Mouse (Mus musculus) urinary bladder, adult 2 months (tissue): ENCODE results near the gene Ttll7. TPM values are rescaled to one million over a fixed set of nuclear protein-coding genes. Genes with fewer than 3 reads are reported as not detected.
A peak's percentile ranks its signal among the peaks of the same experiment; 100 is the strongest.

Experiments
- DNase-seq: peaks from one replicate; pipeline ENCODE4 v3.0.0; 2022; ENCODE audit warnings: low spot score
- polyA plus RNA-seq: library from polyadenylated mRNA; depleted of rRNA; stranded (reverse); fragments of >200 nt; gene quantifications from 2 replicates; pipeline ENCODE4 v1.2.3, GENCODE M21; 2012; rRNA removed

The Ttll7 gene
- 17.1 and 24.7 TPM in 2 replicates for polyA plus RNA-seq

DNA sequence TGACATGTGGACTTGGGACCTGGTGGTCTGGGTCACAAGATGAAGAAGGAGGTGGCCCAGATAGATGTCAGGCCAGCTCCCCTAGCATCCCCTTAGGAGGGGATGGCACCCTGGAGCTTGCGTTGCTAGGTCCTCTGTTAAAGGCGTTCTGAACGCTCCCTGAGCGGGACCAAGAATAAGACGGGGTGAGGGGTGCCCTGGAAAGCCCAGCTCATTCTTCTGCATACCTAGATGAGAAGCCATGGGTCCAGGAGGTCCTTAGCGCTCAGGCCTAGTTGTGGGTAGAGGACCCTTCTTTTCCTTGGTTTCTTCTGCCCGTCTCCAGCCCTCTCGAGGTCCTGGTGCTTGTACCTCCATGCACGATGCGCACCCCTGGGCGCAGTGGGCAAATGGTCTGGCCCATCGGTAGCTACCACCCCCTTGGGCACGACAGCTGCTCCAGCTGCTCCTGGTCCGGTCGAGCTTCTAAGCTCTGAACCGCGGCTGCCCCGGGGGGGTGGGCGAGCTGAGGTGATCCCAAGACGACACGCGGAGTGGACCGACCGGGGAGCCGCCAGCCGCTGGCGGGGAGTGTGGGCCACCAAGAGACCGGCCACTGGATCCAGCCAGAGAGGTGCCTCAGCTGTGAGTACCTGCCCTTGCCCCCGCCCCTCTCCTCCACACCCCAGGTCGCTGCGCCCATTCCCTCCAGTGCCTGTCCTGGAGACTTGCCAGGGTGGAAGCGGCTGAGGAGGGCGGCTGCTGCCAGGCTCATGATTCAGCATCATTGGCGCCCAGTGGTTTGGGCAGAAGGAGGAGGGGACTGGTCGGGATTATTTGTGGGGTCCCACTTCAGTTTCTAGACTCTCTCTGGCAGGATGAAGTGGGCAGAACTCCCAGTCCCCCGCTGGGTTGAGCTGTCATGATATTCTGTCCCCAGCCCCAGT lies at the start of gene Ttll7:
TSS of gene Ttll7 (plus strand) at position 402 of the 926 bp plus-strand sequence.
- DNase-seq, result peak; percentile 46

DNA sequence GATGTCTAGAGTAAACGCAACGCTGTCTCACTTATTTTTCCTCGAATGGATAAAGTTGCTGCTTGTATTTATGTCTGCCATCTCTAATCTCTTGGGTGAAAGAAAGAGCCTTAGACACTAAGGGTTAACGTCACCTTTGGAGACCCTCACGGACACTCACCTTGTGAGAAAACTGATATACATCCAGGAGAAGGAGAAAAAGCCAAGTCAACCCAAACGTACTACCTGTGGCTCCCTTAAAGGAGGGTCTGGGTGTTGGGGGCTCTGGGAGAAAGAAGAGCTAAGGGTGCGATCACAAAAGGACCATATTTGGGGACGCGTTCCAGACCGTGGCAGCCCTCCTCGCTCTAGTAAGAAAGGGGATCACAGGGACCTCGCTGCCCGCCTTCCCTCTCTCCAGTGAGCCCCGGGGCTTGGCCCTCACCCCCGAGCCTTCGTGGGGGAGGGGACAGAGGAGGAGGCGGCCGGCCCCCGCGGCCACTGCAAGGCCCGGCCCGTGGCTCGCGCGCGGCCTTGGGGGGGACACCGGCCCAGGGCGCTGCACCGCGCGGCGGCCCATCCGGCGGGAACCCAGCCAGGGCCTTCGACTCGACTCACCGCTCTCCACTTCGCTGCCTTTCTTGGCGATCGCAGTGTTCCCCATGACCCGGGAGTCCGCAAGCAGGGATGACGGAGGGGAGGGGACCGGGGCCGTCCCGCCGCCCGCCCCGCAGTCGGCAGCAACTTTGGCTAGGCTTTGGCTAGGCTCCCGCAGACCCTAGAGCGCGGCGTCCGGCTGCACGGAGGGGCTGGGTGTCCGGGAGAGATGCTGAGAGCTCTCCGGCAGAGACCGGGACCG lies 39.9 kb upstream of the Ttll7 start:
- DNase-seq, result no peak

DNA sequence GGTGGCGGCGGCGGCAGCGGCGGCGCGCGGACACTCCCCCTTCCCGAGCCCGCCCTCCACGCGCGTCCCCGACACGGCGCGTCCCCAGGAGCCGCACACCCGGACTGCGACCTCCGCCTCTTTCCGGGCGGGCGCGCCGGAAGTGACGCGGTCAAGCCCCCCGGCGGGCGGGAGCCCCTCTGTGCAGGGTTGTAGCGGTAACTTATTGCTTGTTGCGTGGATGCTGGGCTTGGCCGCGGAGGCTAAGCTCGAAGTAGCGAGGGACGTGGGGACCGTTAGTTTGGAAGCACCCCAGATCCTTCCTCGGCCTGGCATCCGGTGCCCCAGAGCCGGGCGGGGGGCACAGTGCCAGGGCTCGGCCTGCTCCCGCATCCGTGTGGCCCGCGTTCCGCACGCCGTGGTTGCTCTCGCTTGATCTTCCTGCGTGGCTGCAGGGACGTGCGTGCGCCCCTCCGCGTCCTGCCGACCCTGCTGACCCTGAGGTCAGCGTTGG lies 39.2 kb upstream of the Ttll7 start, which contains the start of gene Prkacb:
TSS of gene Prkacb (minus strand) at position 90 of the 493 bp plus-strand sequence.
- peak; percentile 93 for DNase-seq

DNA sequence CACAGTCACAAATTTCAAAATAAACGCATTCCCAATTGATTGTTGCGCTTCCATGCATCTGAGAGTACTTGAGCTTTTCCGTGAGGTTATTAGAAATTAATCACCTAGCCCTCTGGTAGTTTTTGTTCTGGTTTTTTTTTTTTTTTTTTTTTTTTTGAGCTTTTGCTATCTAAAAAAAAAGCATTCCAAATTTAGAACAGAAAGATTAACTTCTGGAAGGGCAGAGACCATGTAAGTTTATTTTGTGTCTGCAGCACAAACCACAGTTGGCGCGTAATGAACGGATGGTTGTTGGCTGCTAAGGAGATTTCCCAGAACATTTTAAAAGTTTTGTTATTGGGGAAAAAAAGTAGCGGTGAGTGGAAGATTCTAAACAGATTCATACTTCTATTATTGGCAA lies 38.5 kb upstream of the Ttll7 start:
- no peak for DNase-seq

DNA sequence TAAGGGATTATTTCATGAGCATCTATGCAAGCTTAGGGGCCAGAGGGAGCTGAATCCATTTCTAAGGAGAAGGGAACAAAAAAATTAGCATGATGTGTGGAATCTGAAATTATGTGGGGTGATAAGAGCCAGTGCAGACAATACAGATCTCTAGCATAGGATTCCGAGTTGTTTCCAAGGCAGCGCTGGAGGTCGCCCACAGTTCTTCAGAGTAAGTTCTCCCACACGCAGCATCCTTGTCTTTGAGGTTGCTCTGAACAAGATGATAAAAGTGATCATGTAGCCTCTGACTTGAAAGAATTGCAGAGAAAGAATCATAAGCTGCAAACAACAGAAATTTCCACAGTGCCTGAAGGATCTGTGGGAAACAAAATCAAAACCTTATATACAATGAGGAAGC lies 31.4 kb upstream of the Ttll7 start:
- DNase-seq, result no peak

DNA sequence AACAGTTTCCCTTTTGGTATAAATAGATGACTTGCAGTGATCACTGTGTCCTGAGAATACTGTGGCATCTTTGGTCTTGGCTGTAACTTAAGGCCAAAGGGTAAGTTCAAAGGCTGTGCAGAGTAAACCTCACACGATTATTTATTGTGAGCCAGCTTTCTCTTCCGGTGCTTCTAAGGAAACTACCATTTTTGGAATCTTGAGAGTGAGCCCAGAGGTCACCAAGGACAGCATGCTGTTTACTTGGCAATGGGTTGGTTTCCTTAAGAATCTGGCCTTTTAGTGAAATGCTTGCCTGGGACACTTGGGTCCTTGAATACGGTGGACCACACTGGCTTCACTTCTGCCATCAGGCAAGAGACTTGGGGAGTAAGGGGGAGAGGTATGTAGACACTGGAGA lies 9.4 kb upstream of the Ttll7 start:
- DNase-seq, result no peak

DNA sequence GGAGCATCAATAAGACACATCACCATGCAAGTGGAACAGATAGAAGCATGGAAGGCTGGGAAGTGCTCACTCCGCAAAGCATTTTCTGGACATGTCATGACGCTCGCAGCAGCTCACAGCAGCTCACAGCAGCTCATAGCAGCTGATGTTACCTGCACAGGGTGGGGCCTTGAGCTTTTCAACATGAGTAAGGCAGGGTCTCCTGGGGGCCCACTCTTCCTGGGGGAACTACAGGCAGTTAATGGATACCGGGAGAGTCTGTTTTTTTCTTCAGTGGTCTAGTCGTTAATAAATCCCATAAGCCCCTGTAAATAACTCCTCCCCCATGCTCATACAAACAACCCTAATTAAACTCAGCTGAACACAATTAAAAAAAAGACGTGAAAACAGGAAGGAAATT lies 8.7 kb upstream of the Ttll7 start:
- DNase-seq, result no peak

DNA sequence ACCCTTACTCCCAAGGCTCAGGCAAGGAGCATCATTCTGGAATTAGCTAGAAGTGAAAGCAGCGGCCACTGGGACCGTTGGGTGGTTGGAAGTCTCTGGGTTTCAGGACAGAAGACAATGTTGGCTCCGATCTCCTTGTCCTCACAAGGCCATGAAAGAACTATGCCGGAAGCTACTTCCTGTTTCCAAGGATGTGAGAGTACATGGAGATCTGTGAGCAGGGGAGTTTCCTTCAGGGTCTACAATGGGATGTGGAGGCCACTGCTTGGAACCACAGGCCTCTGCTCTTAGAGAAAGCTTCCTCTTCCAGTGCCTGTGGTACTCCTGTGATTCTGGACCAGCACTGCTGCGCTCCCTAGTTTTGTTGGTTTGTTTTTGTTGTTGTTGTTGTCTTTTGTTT lies 5.9 kb upstream of the Ttll7 start:
- DNase-seq, result no peak

DNA sequence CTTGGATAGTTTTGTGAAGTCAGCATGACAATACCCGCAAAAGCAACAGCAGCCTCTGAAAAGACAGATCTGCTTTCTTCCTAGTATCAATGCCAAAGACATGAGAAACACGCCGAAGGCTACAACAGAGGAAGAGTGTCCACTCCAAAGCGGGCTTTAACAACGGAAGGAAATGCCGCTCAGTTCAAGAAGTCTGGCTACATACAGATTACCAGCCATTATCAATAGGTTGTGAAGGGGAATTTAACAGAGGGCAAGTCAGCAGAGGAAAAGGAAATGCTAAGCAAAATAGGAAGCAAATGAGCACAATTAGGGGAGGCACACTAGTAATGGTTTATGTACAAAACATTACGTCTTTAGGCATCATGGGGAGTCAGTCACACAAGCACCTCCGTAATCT lies 4.1 kb upstream of the Ttll7 start:
- no peak for DNase-seq

DNA sequence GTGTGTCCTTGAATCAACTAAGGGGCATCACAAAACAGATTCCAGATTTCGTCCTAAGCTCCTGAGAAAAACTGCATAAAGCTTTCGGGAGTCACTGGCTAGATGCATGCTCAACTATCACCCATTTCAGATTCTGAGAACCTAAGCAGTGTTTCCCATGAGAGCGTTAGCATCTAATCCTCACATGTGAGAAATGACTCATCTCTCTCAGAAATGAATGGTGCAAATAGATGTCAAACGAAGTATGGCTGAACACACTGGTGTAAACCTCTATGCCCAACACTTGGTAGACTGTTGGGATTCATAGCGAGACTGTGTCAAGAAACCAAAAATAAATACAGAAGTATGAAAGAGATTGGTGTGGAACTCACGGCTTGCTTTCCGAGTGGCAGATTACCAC lies 2.8 kb upstream of the Ttll7 start:
- no peak for DNase-seq

DNA sequence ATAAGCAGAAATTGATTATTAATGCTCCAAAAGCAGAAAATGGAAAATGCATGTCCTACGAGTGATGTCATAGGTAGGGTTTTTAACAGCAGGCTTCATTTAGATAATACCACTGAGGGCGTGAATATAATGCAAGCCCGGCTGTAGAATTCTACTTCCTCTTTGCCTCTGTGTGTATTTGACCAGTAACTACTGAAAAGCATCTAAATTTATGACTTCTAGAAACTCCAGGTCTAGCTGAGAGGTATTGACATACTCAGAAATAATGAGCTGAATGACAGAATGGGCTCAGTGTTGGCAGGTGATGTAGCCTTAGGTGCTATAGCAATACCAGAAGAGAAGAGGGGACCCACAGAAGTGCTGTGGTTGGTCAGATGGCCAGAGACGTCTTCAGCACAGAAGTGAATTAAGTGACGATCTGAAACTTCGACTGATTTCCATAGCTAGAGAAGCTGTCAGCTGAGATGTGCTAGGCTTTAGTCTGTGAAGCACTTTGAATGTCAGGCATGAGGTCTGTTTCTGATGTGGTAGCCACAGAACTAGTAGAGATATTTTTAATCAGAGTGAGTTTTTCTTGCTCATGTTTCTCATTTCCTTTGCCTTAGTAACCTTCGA lies 2.4 kb downstream of the Ttll7 start:
- DNase-seq, result no peak

DNA sequence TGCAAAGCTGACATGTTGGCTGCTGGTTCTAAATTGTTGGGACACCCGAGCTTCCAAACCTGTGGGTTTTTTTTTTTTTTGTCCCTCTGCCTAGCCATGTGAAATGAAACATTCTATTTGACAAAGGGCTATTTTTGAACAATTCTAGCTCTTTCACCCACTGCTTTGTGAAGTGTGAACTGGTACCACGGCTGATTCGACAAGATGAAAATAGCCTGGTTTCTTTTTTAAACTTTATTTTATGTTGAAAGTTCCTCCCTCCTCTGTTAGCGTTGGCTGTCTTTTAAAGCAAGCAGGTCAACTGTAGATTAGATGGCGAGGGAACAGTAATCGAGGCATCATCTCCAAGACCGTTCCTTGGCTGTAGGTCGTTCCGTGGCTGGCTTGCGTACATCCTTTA lies 5.2 kb downstream of the Ttll7 start:
- no peak for DNase-seq

DNA sequence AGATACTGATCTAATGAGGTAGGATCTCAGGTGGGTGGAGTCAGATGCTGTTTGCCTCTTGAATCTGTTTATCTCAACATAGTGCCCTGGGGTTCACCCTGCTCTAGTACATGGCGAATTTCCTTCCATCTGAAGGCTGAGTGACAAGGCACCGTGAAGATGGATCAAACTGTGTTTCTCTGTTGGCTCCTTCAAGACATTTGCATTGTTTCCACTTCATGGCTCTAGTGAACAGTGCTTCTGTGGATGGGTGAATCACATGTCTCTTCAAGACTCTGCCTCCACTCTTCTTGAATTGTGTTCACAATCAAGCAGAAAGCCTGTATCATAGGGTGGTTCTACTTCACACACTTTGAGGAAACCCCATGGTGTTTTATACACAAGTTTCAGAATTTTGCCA lies 8.1 kb downstream of the Ttll7 start:
- no peak for DNase-seq

DNA sequence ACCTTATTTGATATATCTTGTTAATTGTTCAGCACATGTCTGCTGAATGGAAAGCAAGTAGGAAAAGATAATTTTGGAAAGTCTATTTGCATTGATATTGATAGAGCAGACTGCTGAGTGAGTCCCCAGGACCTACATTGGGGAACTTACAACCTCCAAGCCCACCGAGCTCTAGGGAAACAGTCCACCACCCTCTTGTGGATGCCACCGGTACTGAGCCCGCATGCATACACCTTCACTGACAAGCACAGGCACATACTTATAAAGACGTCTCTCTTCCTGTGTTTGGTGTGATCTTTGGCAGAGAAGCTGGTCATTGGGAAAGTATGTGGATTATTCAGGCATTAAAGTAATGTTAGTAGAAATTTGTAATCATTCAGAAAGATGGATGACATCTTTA lies 14.4 kb downstream of the Ttll7 start:
- no peak for DNase-seq

DNA sequence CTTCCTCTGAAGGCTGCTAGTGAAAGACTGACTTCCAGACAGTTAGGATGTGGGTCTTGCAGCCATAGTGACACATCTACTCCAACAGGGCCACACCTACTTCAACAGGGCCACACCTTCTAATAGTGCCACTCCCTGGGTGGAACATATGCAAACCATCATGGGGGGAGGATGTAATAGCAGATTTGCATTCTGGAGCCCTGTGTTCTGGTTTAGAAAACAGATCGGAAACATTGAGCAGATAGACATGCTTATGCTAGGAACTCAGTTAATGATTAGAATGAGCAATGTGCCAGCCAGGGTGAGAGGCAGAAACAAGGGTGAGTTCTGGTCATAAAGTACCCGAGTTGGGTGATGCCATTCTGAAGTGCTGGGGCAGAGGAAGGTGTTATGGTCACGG lies 19.8 kb downstream of the Ttll7 start:
- no peak for DNase-seq

DNA sequence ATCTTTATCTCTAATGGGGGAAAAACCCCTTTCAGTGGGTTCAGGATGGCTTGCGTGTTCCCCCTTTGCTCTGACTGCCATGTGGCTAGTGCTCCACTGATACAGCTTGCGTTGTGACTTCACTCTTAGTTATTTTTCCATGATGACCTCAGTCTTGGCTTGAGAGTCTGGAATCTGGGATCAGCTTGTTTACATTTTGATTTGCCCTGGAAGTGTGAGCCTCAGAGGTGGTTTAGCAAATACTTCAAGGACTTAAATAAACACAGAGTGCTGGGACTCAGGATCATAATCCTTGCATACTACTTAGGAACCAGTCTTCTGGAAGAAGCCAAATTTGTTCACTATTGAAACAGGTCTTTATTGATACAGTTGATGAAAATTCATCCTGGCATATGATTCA lies 23.8 kb downstream of the Ttll7 start:
- DNase-seq, result no peak

DNA sequence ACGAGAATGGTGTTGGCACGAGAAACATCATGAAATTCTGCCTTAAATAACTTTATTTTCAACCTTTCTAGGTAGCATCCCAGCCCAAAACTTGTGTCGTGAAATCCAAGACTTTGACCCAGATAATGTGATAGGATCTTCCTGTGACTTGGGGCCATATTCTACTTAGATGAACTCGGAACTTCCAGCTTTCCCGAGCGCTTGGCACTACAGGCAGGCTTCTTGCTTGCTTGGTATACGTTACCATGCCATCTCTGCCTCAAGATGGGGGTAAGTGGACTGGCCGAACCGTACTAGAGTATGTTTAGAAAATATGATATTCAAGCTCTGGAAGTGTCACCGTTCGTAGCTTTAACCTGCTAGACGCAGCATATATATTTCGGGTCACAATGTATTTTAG lies 41.8 kb downstream of the Ttll7 start:
- no peak for DNase-seq

DNA sequence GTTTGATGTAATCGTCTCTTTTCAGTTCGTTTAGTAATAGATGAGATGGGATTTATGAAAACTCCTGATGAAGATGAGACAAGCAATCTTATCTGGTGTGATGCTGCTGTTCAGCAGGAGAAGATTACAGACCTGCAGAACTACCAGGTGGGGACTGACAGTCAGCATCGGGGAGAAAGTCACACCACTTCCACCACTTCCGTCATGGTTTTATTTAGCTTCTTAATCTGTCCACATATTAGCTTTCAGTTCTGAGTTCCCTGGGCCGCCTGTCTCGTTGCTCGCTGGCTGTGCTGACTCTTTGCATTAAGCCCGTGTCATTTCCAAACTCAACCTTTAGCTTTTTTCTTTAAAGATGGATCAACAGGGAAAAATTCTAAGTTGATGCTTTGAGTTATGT lies 44.4 kb downstream of the Ttll7 start:
- DNase-seq, result no peak

DNA sequence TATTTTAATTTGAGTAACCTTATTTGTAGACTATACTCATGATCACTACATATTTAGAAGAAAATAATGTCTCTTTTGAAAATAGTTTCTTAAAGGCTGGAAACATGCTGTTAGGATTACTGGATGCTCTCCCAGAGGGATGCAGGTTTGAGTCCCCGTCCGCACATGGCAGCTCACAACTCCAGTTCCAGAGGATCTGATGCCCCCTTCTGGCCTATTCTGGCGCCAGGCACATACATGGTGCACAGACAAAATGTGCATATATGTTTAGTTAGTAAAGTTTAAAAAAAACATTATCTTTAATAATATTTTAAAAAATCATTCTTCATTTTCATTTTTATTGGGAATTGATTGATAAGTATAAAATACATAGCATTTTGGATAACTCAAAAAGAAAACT lies 47.9 kb downstream of the Ttll7 start:
- no peak for DNase-seq

DNA sequence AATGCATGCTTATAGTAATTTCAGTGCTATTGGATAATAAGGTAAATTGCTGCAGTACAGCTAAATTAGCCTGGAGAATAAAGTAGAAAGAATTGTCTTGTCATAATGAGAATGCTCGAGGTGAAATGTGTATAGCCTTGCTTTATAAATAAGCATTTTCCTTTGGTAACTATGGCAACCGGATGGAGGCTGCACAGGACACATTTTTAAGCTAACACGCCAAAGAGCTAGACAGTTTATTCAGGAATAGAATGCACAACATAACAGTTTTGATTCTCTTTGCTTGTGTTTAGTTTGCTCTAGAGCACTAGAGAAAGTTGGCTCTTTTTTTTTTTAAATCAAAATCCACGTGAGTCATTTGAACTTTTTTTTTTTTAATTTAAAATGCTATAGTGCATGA lies 49.6 kb downstream of the Ttll7 start:
- DNase-seq, result no peak

DNA sequence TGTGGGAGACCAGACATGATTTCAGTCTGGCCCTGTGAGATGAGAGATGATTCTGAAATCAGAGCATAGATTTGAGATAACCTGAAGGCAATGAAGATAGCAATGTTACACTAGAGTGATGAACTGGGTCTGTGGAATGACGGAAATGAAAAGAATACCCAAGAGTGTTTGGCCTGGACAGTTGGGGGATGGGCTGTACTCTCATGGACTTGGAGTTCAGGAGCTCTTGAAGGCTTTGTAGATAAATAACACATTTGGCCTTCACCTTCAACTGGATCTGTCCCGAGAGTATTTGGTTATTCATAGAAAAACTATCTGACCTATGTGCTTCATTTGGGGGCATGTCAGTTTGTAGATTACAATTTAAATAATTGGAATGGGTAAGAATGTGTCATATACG lies 53.4 kb downstream of the Ttll7 start:
- no peak for DNase-seq

DNA sequence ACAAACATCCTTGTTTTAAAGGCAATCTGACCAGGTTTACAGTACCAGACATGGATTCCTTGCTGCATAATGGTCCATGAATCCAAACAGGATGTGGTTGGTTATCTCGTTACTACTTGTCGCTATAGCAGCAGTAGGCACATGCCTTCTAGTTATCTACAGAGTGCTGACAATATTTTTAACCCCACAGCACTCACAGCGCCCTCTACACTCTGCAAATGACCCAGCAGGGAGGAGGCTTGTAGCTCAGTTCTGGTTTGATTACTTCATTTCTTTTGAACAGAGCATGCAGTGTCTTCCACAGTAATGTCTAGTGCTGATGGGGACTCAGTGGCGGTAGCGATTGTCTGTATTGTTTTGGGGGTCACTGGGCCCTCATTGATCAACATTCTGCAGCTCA lies 56.8 kb downstream of the Ttll7 start:
- DNase-seq, result no peak
